Mouse (Mus musculus) liver, embryonic 14.5 days (tissue): Measurements from ENCODE around the gene Slc13a1. TPM values are rescaled to one million over a fixed set of nuclear protein-coding genes. Genes with fewer than 3 reads are reported as not detected.

Experiments used
- ATAC-seq: fragments of 200-750 bp; cut with Nextera tagmentation; 2 replicates; pipeline ENCODE4 v1.8.0; 2017; ENCODE audit warnings: moderate number of reproducible peaks, mild to moderate bottlenecking, moderate library complexity; ENCODE audit not compliant: insufficient read depth
- DNase-seq, 3 experiments: peaks; one replicate each; pipeline ENCODE4 v3.0.0-alpha.2; 2012 to 2013; ENCODE audit warnings: low read depth in 3 of 3, low spot score in 3 of 3
- H3K27ac ChIP-seq: fragments of 300-500 bp; sonication (generic); 2 replicates; pipeline ENCODE4 v1.5.1; 2014; ENCODE audit warnings: moderate library complexity, mild to moderate bottlenecking, control low read depth, inconsistent platforms
- H3K27me3 ChIP-seq: fragments of 300-500 bp; sonication (generic); 2 replicates; pipeline ENCODE4 v1.6.1; 2014; ENCODE audit warnings: mild to moderate bottlenecking, low read length, moderate library complexity; ENCODE audit not compliant: control insufficient read depth, insufficient read depth
- H3K36me3 ChIP-seq: fragments of 300-500 bp; sonication (generic); replicated peaks from 2 replicates; pipeline ENCODE4 v1.6.1; 2014; ENCODE audit warnings: low read depth; ENCODE audit not compliant: control insufficient read depth, insufficient read depth
- H3K4me1 ChIP-seq, 2 experiments: fragments of 200-500 bp in 1 of 2; fragments of 300-500 bp in 1 of 2; sonication (generic) in 1 of 2; replicated peaks; 2 replicates each; pipeline ENCODE4 v1.6.1; 2012 to 2014; ENCODE audit warnings: antibody characterized with exemption in 1 of 2, inconsistent platforms in 1 of 2, low read length in 1 of 2; ENCODE audit not compliant: control insufficient read depth in 2 of 2, insufficient read depth in 2 of 2
- H3K4me2 ChIP-seq: fragments of 300-500 bp; sonication (generic); 2 replicates; pipeline ENCODE4 v1.6.1; 2014; ENCODE audit warnings: low read depth, mild to moderate bottlenecking, control low read depth, moderate library complexity
- H3K4me3 ChIP-seq, 2 experiments: fragments of 200-500 bp in 1 of 2; fragments of 300-500 bp in 1 of 2; sonication (generic) in 1 of 2; 2 replicates each; pipeline ENCODE4 v1.5.1; 2012 to 2014; ENCODE audit warnings: low read depth in 2 of 2, low read length in 2 of 2, mild to moderate bottlenecking in 2 of 2, control low read depth in 1 of 2, inconsistent platforms in 1 of 2, moderate library complexity in 1 of 2; ENCODE audit not compliant: insufficient read depth in 1 of 2
- H3K9ac ChIP-seq: fragments of 300-500 bp; sonication (generic); replicated peaks from 2 replicates; pipeline ENCODE4 v1.6.1; 2014; ENCODE audit warnings: mild to moderate bottlenecking, control low read depth, moderate library complexity
- H3K9me3 ChIP-seq: fragments of 300-500 bp; sonication (generic); 2 replicates; pipeline ENCODE4 v1.6.1; 2016; ENCODE audit warnings: low read length, mixed read lengths; ENCODE audit not compliant: control insufficient read depth
- CTCF ChIP-seq: IDR thresholded peaks from 2 replicates; pipeline ENCODE4 v1.5.1; 2016; ENCODE audit warnings: antibody characterized with exemption, low read depth, control low read depth
- EP300 ChIP-seq: IDR thresholded peaks from 2 replicates; pipeline ENCODE4 v1.6.1; 2016; ENCODE audit warnings: antibody characterized with exemption, low read depth
- WGBS: fragments of 180-500 bp; shearing (Covaris S2); extraction: QIAGEN DNeasy Blood & Tissue Kit; methylation state at CpG from one replicate; pipeline ENCODE4 v1.1.7; 2014; ENCODE audit not compliant: insufficient replicate concordance; 5-methylcytosine and 5-hydroxymethylcytosine counted together
- polyA plus RNA-seq, 2 experiments: library from polyadenylated mRNA; depleted of rRNA in 1 of 2; stranded (reverse) in 1 of 2; unstranded in 1 of 2; fragments of >200 nt; fragmentation: Nextera tagmentation in 1 of 2; extraction: Ambion mirVana in 1 of 2; gene quantifications; 2 replicates each; pipeline versions ENCODE4 v1.2.1 to v1.2.3; 2012 to 2014

Gene Slc13a1
- polyA plus RNA-seq, 2 experiments: not detected

GRCm38 (mm10) chr6:24165249-24165648, 2.6 kb downstream of the Slc13a1 start:
- Histone ChIP-seq H3K4me1 (no peaks in the 10 kb centered on the region), H3K27me3 (no peaks in the 10 kb centered on the region), H3K4me2 (no peak overlapping the region), H3K36me3 (no peaks in the 10 kb centered on the region), H3K27ac (no peak overlapping the region), H3K9ac (no peak overlapping the region), H3K4me3 (no peak overlapping the region), H3K9me3 (no peaks in the 10 kb centered on the region)
- DNase-seq: no peak
- ATAC-seq: no peak
- TF ChIP-seq CTCF (no peak), EP300 (no peak)
- WGBS: 61% methylated on average over 3 of the region's 3 CpGs

- ATAC-seq (no peak), DNase-seq (no peak)
- Histone ChIP-seq H3K36me3 (no peaks in the 10 kb centered on the region), H3K4me3 (no peak overlapping the region), H3K9ac (no peak overlapping the region), H3K9me3 (no peaks in the 10 kb centered on the region), H3K27me3 (no peaks in the 10 kb centered on the region), H3K4me2 (no peak overlapping the region), H3K4me1 (no peaks in the 10 kb centered on the region), H3K27ac (no peak overlapping the region)
- TF ChIP-seq EP300: no peak
- TF ChIP-seq CTCF: no peak
- 48% methylated on average over 1 of the region's 1 CpGs for WGBS
Measured at GRCm38 (mm10) chr6:24159795-24160194, 8.1 kb downstream of the Slc13a1 start.

GRCm38 (mm10) chr6:24154901-24155300, 13.0 kb downstream of the Slc13a1 start:
- ATAC-seq: no peak
- Histone ChIP-seq H3K9me3 (no peaks in the 10 kb centered on the region), H3K9ac (no peak overlapping the region), H3K36me3 (no peaks in the 10 kb centered on the region), H3K4me3 (no peak overlapping the region), H3K27me3 (no peaks in the 10 kb centered on the region), H3K4me1 (no peaks in the 10 kb centered on the region), H3K27ac (no peak overlapping the region), H3K4me2 (no peak overlapping the region)
- DNase-seq: no peak
- TF ChIP-seq EP300 (no peak), CTCF (no peak)
- 53% methylated on average over 4 of the region's 4 CpGs for WGBS

DNA sequence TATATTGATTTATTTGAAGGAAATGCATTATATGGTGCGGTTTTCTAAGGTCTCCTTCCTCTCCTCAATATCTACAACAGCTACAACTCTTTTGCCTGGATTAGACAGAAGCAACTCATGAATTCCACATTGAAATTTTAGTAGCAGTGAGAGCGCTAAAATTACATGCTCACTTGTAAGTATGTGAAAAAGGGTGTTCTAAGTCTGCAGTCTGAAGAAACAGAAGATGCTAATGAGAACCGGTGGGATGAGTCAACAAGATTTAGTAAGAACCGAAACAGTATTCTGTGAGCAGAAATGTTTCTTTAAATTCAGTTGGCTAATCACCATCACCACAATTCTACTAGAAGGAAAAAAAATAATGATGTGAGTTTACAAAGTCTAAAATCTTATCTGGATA, 34.9 kb downstream of the Slc13a1 start:
- Histone ChIP-seq H3K9ac (no peak overlapping the region), H3K4me2 (no peak overlapping the region), H3K4me3 (no peak overlapping the region), H3K27me3 (no peaks in the 10 kb centered on the region), H3K27ac (no peak overlapping the region), H3K4me1 (no peaks in the 10 kb centered on the region), H3K36me3 (no peaks in the 10 kb centered on the region), H3K9me3 (no peaks in the 10 kb centered on the region)
- DNase-seq (no peak), ATAC-seq (no peak)
- WGBS: 67% methylated on average over 4 of the region's 4 CpGs
- TF ChIP-seq EP300: no peak
- no peak for TF ChIP-seq CTCF

GRCm38 (mm10) chr6:24122632-24123031, 45.3 kb downstream of the Slc13a1 start:
- Histone ChIP-seq H3K27ac (no peak overlapping the region), H3K9me3 (no peaks in the 10 kb centered on the region), H3K36me3 (no peaks in the 10 kb centered on the region), H3K4me3 (no peak overlapping the region), H3K4me1 (no peaks in the 10 kb centered on the region), H3K9ac (no peak overlapping the region), H3K27me3 (no peaks in the 10 kb centered on the region), H3K4me2 (no peak overlapping the region)
- TF ChIP-seq CTCF (no peak), EP300 (no peak)
- no peak for ATAC-seq
- DNase-seq: no peak
